ENCODE assay signal across 7 mouse cellular contexts in the genomic region with DNA sequence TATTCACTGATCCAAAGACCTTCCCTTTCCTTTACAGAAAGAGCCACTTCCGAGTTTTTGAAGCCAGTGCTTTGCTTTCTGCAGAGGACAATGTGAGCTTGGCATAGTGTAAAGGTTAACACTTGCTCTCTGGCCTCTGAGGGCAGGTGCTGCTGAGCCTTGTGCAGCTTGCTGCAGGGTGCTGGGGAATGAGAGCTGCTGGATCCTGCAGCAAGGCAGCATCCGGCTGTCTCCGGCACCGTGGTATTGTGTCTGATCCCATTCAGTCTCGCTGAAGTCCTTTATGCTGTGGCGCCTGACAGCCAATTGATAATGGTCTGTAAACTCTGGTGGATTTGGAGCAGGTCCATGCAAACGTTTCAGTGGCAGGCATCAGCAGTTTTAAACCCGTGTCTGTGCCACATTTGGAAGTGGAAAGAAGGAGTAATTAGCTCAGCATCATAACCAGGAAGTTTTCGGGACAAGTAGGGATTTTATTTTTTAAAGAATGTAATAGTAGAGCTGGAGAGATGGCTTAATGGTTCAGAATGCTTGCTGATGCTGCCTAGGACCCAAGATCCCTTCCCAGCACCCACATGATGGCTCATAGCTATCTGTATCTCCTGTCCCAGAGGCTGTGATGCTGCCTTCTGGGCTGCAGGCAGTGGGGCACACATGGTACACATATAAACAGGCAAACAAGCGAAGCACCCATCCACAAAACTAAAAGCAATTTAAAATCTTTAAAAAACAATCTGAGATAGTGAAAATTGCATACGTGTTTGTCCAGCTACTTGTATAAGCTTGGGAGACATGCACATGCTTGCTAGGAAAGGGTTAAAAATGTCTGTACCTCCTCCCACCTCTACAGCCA.
A peak's percentile ranks its signal among the peaks of the same experiment; 100 is the strongest.
DNase-seq lines count a peak whose midpoint lies in the region; ATAC-seq lines count a peak whose summit lies in the region.

No protein-coding gene starts in this region.

- no peaks in the 10 kb centered on the region for H3K27me3 ChIP-seq in intestine, embryonic 15.5 days (replicated peaks)
- no peaks in the 10 kb centered on the region for H3K27me3 ChIP-seq in liver, embryonic 16.5 days (ENCODE audit: control insufficient read depth, insufficient read depth, low read depth, low read length)

- H3K4me2 ChIP-seq in intestine, embryonic 15.5 days (replicated peaks), result peak overlapping the region; percentile 51
- H3K4me2 ChIP-seq in liver, embryonic 16.5 days (ENCODE audit: low read depth, low read length), result peak overlapping the region; percentile 46; the same call in 1 of the 2 replicates

- ATAC-seq in intestine, embryonic 15.5 days, result peak; percentile 50
- peak; percentile 19; the same call in 1 of the 2 replicates for ATAC-seq in liver, embryonic 16.5 days (ENCODE audit: low read depth)
- ATAC-seq in cerebellum, adult (ENCODE audit: insufficient number of reproducible peaks, low FRiP score, low TSS enrichment), result no peak
- ATAC-seq in megakaryocyte progenitor cell, adult 5-6 weeks (replicated peaks; ENCODE audit: poor library complexity), result no peak

- H3K4me1 ChIP-seq in intestine, embryonic 15.5 days (replicated peaks), result peaks cover 15% of the 10 kb centered on the region; the same call in 1 of the 2 replicates
- no peaks in the 10 kb centered on the region for H3K4me1 ChIP-seq in liver, embryonic 16.5 days (ENCODE audit: control insufficient read depth, low read depth, low read length)

- no peaks in the 10 kb centered on the region for H3K9me3 ChIP-seq in intestine, embryonic 15.5 days
- H3K9me3 ChIP-seq in liver, embryonic 16.5 days (replicated peaks; ENCODE audit: control insufficient read depth, low read length), result no peaks in the 10 kb centered on the region

- WGBS in intestine, embryonic 15.5 days, result 19% methylated on average over 11 of the region's 11 CpGs
- 21% methylated on average over 11 of the region's 11 CpGs for WGBS in liver, embryonic 16.5 days (ENCODE audit: insufficient replicate concordance)

- no peaks in the 10 kb centered on the region for H3K36me3 ChIP-seq in intestine, embryonic 15.5 days
- no peaks in the 10 kb centered on the region for H3K36me3 ChIP-seq in liver, embryonic 16.5 days (ENCODE audit: control insufficient read depth, insufficient read depth)

- no peak overlapping the region for H3K4me3 ChIP-seq in intestine, embryonic 15.5 days (replicated peaks)
- no peak overlapping the region for H3K4me3 ChIP-seq in liver, embryonic 16.5 days (ENCODE audit: low read depth, low read length)

- peak overlapping the region; percentile 28; the same call in 1 of the 2 replicates for H3K9ac ChIP-seq in intestine, embryonic 15.5 days
- no peak overlapping the region for H3K9ac ChIP-seq in liver, embryonic 16.5 days (ENCODE audit: low read depth, low read length)

- DNase-seq in R1 (ENCODE audit: low read depth, low spot score), result peak; percentile 37
- peak; percentile 56 for DNase-seq in embryo, embryonic 11 days
- DNase-seq in adipocyte (ENCODE audit: low spot score), result no peak

- peak overlapping the region; percentile 63 for H3K27ac ChIP-seq in intestine, embryonic 15.5 days
- no peak overlapping the region for H3K27ac ChIP-seq in liver, embryonic 16.5 days (ENCODE audit: low read length)

Comparison
In these comparisons a context has a peak if more than half of its experiments do, and no peak if none do; other contexts are left out.
1. ATAC-seq: peak in intestine, embryonic 15.5 days (single experiment) and liver, embryonic 16.5 days (single experiment); none in cerebellum, adult (single experiment) and megakaryocyte progenitor cell, adult 5-6 weeks (single experiment).